Mouse (Mus musculus): ENCODE measurements around the gene Vmn1r203. TPM values are rescaled to one million over a fixed set of nuclear protein-coding genes. Genes with fewer than 3 reads are reported as not detected.
"Not testable (repeated sequence)": the region's sequence is repeated elsewhere in the genome, so short reads cannot be mapped to it uniquely, and the experiment has no call there.

Vmn1r203 gene
- total RNA-seq (2021): not detected
- long read RNA-seq: 0 reads

GRCm38 (mm10) chr13:22517814-22518213 lies at the start of gene Vmn1r203:
Gene Vmn1r203, plus strand, starts transcription at chr13:22518114.
- DNase-seq (ENCODE audit: low spot score in 2 of 2): no peak

- no peak for DNase-seq (ENCODE audit: low spot score in 2 of 2)
Observed at GRCm38 (mm10) chr13:22471623-22472022, 46.3 kb upstream of the Vmn1r203 start, which contains the start of gene Vmn1r201. Gene Vmn1r201, plus strand, starts transcription at chr13:22471923.

GRCm38 (mm10) chr13:22502431-22502830 lies 15.5 kb upstream of the Vmn1r203 start:
- DNase-seq (ENCODE audit: low spot score in 2 of 2): no peak

GRCm38 (mm10) chr13:22505281-22505680 lies 12.6 kb upstream of the Vmn1r203 start, which contains the start of gene Vmn1r202:
Gene Vmn1r202, minus strand, starts transcription at chr13:22505381.
- DNase-seq (ENCODE audit: low spot score in 2 of 2): no peak

GRCm38 (mm10) chr13:22552898-22553297 lies 35.0 kb downstream of the Vmn1r203 start, which contains the start of gene Vmn1r204:
Gene Vmn1r204, plus strand, starts transcription at chr13:22553198.
- not testable (repeated sequence) for DNase-seq (ENCODE audit: low spot score in 2 of 2)

GRCm38 (mm10) chr13:22574911-22575310 lies 57.0 kb downstream of the Vmn1r203 start:
- not testable (repeated sequence) for DNase-seq (ENCODE audit: low spot score in 2 of 2)

Other genes starting within 250 kb of the Vmn1r203 start
- gene Vmn1r195, start 247.6 kb upstream of the Vmn1r203 start, total RNA-seq (2021): not detected
- gene Vmn1r196, start 228.2 kb upstream of the Vmn1r203 start, total RNA-seq (2021): not detected
- not detected for gene Vmn1r197, start 193.5 kb upstream of the Vmn1r203 start, total RNA-seq (2021)
- gene Vmn1r198, start 167.8 kb upstream of the Vmn1r203 start, total RNA-seq (2021): not detected
- not detected for gene Vmn1r199, start 138.3 kb upstream of the Vmn1r203 start, total RNA-seq (2021)
- gene Vmn1r200, start 127.7 kb upstream of the Vmn1r203 start, total RNA-seq (2021): not detected
- gene Vmn1r201, start 46.2 kb upstream of the Vmn1r203 start, total RNA-seq (2021): not detected
- under 1 TPM in 1 of 2 experiments, not detected in 1; 0.07 TPM for gene Vmn1r202, start 12.7 kb upstream of the Vmn1r203 start, total RNA-seq (2021)
- gene Vmn1r204, start 35.1 kb downstream of the Vmn1r203 start, total RNA-seq (2021): not detected
- gene Vmn1r205, start 74.9 kb downstream of the Vmn1r203 start, total RNA-seq (2021): not detected
- gene Vmn1r206, start 106.1 kb downstream of the Vmn1r203 start, total RNA-seq (2021): not detected
- under 1 TPM; 0.12 to 0.13 TPM for gene Vmn1r207-ps, start 211.5 kb downstream of the Vmn1r203 start, total RNA-seq (2021)